Mouse (Mus musculus): ENCODE results near the gene Dkk2. TPM values are rescaled to one million over a fixed set of nuclear protein-coding genes. Genes with fewer than 3 reads are reported as not detected.
"Not testable (repeated sequence)": the region's sequence is repeated elsewhere in the genome, so short reads cannot be mapped to it uniquely, and the experiment has no call there.

The Dkk2 gene
- total RNA-seq (2021), result 1 to 10 TPM in 1 of 2 experiments, under 1 TPM in 1; 0.79 to 1.2 TPM

GRCm38 (mm10) chr3:132085112-132085822 is at the start of gene Dkk2:
Gene Dkk2, plus strand, starts transcription at chr3:132085292.
- peak; percentile 5 to 13 for DNase-seq (ENCODE audit: low spot score in 2 of 2)
- intact Hi-C loops (cut with DNase I), result loop anchor here (10.0 kb wide), 1 partner anchor 270 kb away; no protein-coding TSS in a partner anchor

DNA sequence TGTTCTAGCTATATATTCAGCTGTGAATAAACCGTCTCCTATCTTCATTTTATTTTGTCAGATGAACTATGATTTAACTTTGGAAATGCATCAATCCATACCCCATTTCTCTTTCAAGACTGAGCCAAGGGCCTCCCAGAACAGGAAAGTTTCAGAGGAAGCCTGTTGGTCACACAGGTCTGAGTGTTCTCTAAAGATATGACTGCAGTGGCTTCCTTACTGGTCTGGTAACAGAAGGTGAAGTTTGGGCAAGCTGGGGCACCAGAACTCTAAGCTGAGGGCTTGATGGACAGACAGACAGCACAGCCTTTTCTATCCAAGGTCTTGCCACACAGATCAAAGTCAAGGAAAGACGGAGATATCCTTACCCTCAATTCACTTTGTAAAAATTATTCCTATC is 48.4 kb upstream of the Dkk2 start:
- intact Hi-C loops (cut with DNase I), result no loop called here
- DNase-seq (ENCODE audit: low spot score in 2 of 2), result no peak

DNA sequence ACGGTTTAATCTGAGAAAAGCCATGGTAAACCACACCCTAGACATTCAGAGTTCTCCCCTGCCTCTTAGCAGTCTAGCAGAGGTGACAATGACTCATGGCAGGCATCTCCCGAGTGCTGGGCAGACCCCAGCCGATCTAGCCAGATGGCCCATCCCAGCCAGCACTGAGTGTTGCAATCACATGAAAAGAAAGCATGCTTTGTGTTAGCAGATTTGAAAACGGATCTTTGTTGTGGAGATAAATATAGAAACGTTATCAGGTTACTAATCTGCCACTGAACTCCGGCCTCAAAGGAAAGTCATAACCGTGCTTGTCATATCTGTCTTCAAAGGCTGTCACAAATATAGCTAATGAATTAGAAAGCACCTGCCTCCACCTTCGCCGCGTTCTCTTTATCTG is 47.4 kb upstream of the Dkk2 start:
- intact Hi-C loops (cut with DNase I), result no loop called here
- DNase-seq (ENCODE audit: low spot score in 2 of 2), result no peak

DNA sequence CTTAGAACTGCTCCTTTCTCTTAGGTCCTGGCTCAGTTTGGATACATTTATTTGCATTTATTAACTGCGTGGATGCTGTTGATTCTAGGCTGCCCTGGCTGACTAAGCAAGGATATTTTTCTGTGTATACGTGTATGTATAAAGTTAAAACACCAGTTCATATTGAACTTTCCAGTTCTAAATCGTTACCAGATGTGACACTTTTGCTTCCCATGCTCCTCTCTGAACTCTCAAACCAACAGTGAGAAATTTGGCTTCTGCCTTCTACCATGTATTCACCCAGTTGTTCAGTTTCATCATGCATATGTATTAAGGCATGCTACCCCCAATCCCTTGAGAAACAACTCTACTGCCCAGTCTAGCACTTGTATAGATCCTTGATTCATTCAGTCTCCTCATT is 45.0 kb upstream of the Dkk2 start:
- intact Hi-C loops (cut with DNase I), result no loop called here
- DNase-seq (ENCODE audit: low spot score in 2 of 2), result no peak

DNA sequence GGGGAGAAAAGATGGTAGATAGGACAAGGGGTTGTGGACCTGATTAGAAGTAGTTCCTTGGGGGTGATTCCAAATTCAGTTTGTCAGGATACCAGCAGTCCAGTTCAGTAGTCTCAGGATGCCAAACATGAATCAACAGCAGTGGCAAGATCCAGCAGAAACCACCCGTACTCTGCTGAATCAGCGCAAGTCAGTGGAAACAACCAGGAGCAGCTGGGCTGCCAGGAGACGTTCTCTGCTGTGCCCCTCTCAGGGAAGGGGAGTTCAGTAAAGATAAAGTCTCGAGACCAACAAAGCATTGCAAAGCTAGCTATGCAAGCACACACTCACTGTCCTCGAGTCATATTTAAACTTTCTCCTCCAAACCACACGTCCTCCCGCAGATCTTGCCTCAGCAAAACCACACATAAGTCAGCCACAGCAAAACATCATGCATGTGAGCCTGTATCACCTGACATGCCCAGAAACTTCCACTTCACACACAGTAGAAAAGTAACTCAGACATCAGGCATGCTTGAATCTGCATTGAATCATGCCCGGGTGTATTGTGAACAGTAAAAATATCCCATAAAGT is 34.1 kb upstream of the Dkk2 start:
- intact Hi-C loops (cut with DNase I), result no loop called here
- DNase-seq (ENCODE audit: low spot score in 2 of 2), result no peak

GRCm38 (mm10) chr3:132062816-132063215 is 22.3 kb upstream of the Dkk2 start:
- DNase-seq (ENCODE audit: low spot score in 2 of 2); intact Hi-C loops (cut with DNase I): not testable (repeated sequence)

GRCm38 (mm10) chr3:132063374-132063773 is 21.7 kb upstream of the Dkk2 start:
- DNase-seq (ENCODE audit: low spot score in 2 of 2), result no peak
- intact Hi-C loops (cut with DNase I), result no loop called here

DNA sequence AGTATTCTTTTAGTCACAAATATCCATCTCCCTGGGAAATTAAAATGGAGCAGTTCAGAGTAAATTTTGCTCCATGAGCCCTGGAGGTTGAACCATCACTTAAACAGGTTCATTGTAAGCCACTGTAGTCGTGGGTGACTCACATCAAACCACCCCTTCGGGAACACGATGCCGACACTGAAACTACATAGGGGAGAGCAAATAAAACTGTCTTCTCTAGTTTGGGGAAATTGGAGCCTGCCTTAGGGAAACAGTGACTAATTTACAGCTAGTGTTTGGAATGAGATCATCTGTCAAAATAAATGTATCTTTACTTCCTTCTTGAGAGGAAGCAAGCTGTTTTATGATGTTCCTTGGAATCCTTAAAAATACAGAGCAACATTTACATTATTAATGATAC is 21.1 kb upstream of the Dkk2 start:
- intact Hi-C loops (cut with DNase I), result no loop called here
- no peak for DNase-seq (ENCODE audit: low spot score in 2 of 2)

DNA sequence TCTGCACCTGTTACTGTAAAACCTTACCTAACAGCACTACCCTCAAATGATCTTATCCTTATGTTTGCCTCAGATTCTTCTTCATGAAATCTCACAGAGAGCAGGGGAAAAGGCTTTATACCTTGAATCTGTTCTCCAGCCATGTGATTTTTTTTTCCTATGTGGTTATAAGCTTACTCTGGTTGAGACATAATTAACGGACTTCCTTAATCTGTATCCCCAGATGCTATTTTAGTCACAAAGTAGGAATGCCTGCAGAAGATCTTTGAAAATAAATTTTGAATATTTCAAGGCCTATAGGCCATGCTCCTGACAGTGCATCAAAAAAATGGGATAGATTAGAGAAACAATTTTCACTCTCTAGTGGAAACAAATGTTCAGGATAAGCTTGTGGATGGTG is 20.2 kb upstream of the Dkk2 start:
- DNase-seq (ENCODE audit: low spot score in 2 of 2), result no peak
- intact Hi-C loops (cut with DNase I), result no loop called here

DNA sequence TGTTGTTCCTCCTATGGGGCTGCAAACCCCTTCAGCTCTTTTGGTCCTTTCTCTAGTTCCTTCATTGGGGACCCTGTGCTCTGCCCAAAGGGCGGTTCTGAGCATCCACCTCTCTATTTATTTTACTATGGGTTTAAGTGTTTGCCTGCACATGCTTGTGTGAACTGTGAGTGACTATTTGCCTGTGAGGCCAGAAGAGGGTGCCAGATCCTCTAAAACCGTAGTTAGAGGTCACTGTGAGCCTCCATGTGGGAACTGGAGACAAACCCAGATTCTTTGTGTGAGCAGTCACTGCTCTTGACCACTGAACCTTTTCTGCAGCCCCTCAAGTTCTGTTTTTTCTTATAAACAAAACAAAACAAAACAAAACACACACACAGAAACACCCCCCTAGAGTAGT is 14.1 kb upstream of the Dkk2 start:
- intact Hi-C loops (cut with DNase I), result no loop called here
- no peak for DNase-seq (ENCODE audit: low spot score in 2 of 2)

DNA sequence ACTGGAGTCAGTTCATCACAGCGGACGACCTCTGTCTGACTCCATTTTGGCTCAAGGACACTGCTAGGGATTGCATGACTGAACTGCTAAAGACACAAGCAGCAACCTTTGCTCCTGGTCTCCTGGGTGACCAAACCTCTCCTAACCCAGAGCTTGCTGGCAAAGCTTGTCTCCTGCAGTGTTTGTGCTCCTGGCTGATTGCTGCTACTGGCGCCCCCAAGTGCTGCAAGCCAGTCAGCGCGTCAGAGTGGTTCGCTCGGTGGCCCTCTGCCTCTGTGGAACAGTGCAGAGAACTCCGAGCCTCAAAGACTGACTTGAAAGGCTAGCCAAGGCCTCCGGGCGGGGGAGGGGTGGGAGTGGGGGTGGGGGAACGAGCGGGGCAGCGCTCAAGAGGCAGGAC is 1.1 kb upstream of the Dkk2 start:
- peak; percentile 50 to 57 for DNase-seq (ENCODE audit: low spot score in 2 of 2)
- intact Hi-C loops (cut with DNase I), result loop anchor here (5.0 to 10.0 kb wide), 2 partner anchors 107 to 269 kb away; no protein-coding TSS in a partner anchor

GRCm38 (mm10) chr3:132084680-132085079 is 412 bp upstream of the Dkk2 start:
- peak in 1 of 2 experiments; percentile 4 for DNase-seq (ENCODE audit: low spot score in 2 of 2)
- intact Hi-C loops (cut with DNase I), result loop anchor here (5.0 to 10.0 kb wide), 2 partner anchors 107 to 270 kb away; no protein-coding TSS in a partner anchor

DNA sequence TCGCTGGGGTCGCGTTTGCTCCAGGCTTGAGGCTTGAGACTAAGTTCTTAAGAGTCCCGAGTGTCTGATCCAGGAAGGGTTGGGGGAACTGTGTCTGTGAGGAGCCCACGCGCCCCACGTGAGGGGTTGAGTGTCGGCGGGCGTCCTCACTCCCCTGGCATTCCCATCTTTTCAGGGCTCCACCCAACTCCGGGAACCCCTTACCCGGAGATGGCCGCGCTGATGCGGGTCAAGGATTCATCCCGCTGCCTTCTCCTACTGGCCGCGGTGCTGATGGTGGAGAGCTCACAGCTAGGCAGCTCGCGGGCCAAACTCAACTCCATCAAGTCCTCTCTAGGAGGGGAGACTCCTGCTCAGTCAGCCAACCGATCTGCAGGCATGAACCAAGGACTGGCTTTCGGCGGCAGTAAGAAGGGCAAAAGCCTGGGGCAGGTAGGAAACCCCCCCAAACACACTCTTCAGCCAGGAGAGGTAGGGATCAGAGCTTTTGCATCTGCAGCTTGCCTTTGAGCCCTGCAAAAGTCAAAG is 795 bp downstream of the Dkk2 start:
- DNase-seq (ENCODE audit: low spot score in 2 of 2), result peak in 1 of 2 experiments; percentile 5
- intact Hi-C loops (cut with DNase I), result loop anchor here (10.0 kb wide), 1 partner anchor 271 kb away; no protein-coding TSS in a partner anchor

DNA sequence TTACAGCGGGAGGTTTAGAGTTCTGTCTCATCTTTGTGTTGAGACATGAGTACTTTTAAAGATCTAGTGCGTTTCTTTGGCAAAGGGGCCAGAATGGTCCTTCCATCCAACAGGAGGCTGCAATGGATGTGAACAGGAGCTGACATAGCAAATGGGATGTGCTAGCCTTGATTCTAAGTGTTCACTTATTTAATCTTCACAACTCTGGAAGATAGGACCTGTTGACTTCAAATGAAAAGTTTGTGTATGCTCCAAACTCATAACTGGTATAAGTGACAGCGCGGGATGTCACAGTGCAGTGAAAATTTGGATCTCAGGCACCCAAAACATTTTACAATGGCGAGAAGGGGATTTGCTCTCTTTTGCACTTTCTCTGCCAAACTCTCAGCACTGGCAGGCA is 1.4 kb downstream of the Dkk2 start:
- intact Hi-C loops (cut with DNase I), result loop anchor here (10.0 kb wide), 1 partner anchor 272 kb away; no protein-coding TSS in a partner anchor
- DNase-seq (ENCODE audit: low spot score in 2 of 2), result no peak

- DNase-seq (ENCODE audit: low spot score in 2 of 2), result peak; percentile 29 to 60
- intact Hi-C loops (cut with DNase I), result loop anchor here (10.0 kb wide), 1 partner anchor 272 kb away; no protein-coding TSS in a partner anchor
Observed at GRCm38 (mm10) chr3:132087011-132087486, 2.0 kb downstream of the Dkk2 start.

DNA sequence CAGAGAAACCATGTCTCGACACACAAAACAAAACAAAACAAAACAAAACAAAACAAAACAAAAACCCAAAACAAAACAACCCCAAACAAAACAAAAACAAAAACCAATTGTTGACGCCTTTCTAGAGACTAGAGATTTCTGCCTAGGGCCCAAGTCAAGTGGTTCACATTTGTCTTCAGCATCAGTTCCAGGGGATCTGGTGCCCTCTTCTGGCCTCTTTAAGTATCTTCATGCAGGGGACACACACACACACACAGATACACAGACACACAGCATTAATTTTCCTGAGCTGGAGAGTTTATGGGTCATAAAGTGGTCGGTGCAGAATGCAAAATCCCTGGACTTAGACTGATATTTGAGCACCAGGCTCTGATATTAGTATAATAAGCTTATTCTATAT is 7.9 kb downstream of the Dkk2 start:
- DNase-seq (ENCODE audit: low spot score in 2 of 2), result no peak
- intact Hi-C loops (cut with DNase I), result no loop called here

- intact Hi-C loops (cut with DNase I), result no loop called here
- DNase-seq (ENCODE audit: low spot score in 2 of 2), result no peak
Observed at GRCm38 (mm10) chr3:132096296-132096695, 11.2 kb downstream of the Dkk2 start.

GRCm38 (mm10) chr3:132100746-132101145 is 15.7 kb downstream of the Dkk2 start:
- intact Hi-C loops (cut with DNase I), result no loop called here
- DNase-seq (ENCODE audit: low spot score in 2 of 2), result no peak

DNA sequence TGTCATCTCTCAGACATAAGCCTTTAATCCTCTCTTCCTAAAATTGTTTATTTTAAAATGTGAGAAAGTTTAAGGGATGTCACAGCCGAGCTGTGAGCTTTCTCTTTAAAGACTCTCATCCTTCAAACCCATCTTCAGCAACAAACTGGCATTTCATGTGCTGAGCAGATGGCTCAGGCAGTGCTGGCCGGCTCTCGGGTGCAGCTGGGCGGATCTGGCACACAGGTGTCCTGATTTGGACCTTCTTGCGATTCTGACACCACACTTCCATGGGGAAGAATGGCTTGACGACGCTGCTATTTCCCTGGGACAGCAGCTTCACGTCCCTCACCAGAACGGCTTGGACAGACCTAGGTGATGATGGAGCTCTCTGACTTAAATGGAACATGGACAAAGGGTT is 17.9 kb downstream of the Dkk2 start:
- intact Hi-C loops (cut with DNase I), result no loop called here
- DNase-seq (ENCODE audit: low spot score in 2 of 2), result peak; percentile 41 to 47

DNA sequence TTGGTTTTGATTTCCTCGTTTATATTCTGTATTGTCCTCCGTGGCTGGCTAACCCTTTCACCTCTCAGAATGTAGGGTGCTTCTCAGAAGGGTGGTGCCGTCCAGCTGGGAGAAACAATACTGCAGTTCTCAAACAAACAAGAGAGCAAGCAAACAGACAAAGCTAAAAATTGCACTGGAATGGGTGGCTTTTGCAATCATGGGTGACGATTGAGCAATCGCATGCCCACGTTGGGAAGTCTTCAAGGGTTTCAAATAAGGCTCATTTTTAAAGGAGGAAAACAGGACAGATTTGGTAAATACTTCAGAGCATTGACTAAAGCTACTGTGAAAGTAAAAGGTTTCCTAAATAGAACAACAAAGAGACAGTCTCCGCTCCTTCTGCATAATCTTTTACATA is 18.4 kb downstream of the Dkk2 start:
- DNase-seq (ENCODE audit: low spot score in 2 of 2), result no peak

More for the DNA sequence above, 18.4 kb downstream of the Dkk2 start:
- intact Hi-C loops (cut with DNase I), result no loop called here
